Mouse (Mus musculus) intestine, embryonic 14.5 days (tissue): ENCODE data around the gene Hypk. TPM values are rescaled to one million over a fixed set of nuclear protein-coding genes. Genes with fewer than 3 reads are reported as not detected.
A peak's percentile ranks its signal among the peaks of the same experiment; 100 is the strongest.

Source experiments
- ATAC-seq: fragments of 200-750 bp; cut with Nextera tagmentation; replicated peaks from 2 replicates; pipeline ENCODE4 v1.8.0; 2017; ENCODE audit warnings: low read depth, moderate number of reproducible peaks, moderate TSS enrichment, moderate library complexity; ENCODE audit not compliant: low FRiP score, low TSS enrichment
- DNase-seq: peaks from one replicate; pipeline ENCODE4 v3.0.0-alpha.2; 2018; ENCODE audit warnings: low spot score
- H3K27ac ChIP-seq: fragments of 300-500 bp; sonication (generic); 2 replicates; pipeline ENCODE4 v1.5.1; 2014; ENCODE audit warnings: low read depth, mild to moderate bottlenecking, control low read depth
- H3K27me3 ChIP-seq: fragments of 300-500 bp; sonication (generic); replicated peaks from 2 replicates; pipeline ENCODE4 v1.6.1; 2014; ENCODE audit warnings: low read length, control low read depth; ENCODE audit not compliant: control insufficient read depth, insufficient read depth
- H3K36me3 ChIP-seq: fragments of 300-500 bp; sonication (generic); 2 replicates; pipeline ENCODE4 v1.6.1; 2014; ENCODE audit warnings: low read length, control low read depth; ENCODE audit not compliant: control insufficient read depth, insufficient read depth
- H3K4me1 ChIP-seq: fragments of 300-500 bp; sonication (generic); replicated peaks from 2 replicates; pipeline ENCODE4 v1.6.1; 2014; ENCODE audit warnings: low read length, control low read depth, mixed read lengths; ENCODE audit not compliant: control insufficient read depth, insufficient read depth
- H3K4me2 ChIP-seq: fragments of 300-500 bp; sonication (generic); 2 replicates; pipeline ENCODE4 v1.6.1; 2014; ENCODE audit warnings: low read length
- H3K4me3 ChIP-seq: fragments of 300-500 bp; sonication (generic); 2 replicates; pipeline ENCODE4 v1.5.1; 2014; ENCODE audit warnings: low read depth, low read length, control low read depth, mixed read lengths
- H3K9ac ChIP-seq: fragments of 300-500 bp; sonication (generic); 2 replicates; pipeline ENCODE4 v1.6.1; 2014; ENCODE audit warnings: mild to moderate bottlenecking, low read length
- H3K9me3 ChIP-seq: fragments of 300-500 bp; sonication (generic); 2 replicates; pipeline ENCODE4 v1.6.1; 2016; ENCODE audit warnings: low read length, control low read depth; ENCODE audit not compliant: control insufficient read depth
- WGBS: fragments of 180-500 bp; shearing (Covaris S2); extraction: QIAGEN DNeasy Blood & Tissue Kit; methylation state at CpG from one replicate; pipeline ENCODE4 v1.1.7; 2014; 5-methylcytosine and 5-hydroxymethylcytosine counted together
- polyA plus RNA-seq: library from polyadenylated mRNA; unstranded; fragments of >200 nt; fragmentation: Nextera tagmentation; extraction: Ambion mirVana; gene quantifications from 2 replicates; pipeline ENCODE4 v1.2.1, GENCODE M21; 2014

The Hypk gene
- polyA plus RNA-seq, 1 experiment from 2014 or later = 84.8 TPM

GRCm38 (mm10) chr2:121416356-121416755 lies 36.7 kb upstream of the Hypk start:
- 90% methylated on average over 6 of the region's 6 CpGs for WGBS

GRCm38 (mm10) chr2:121418476-121418875 lies 34.6 kb upstream of the Hypk start:
- Histone ChIP-seq H3K4me3 (no peak overlapping the region), H3K9me3 (no peaks in the 10 kb centered on the region), H3K4me2 (no peak overlapping the region), H3K36me3 (peaks cover 58% of the 10 kb centered on the region), H3K27ac (no peak overlapping the region), H3K9ac (no peak overlapping the region), H3K27me3 (no peaks in the 10 kb centered on the region), H3K4me1 (peaks cover 18% of the 10 kb centered on the region)
- no peak for ATAC-seq
- 86% methylated on average over 3 of the region's 3 CpGs for WGBS
- no peak for DNase-seq

More at GRCm38 (mm10) chr2:121416356-121416755, 36.7 kb upstream of the Hypk start:
- H3K27ac ChIP-seq = no peak overlapping the region
- DNase-seq = no peak
- ATAC-seq = no peak
- H3K36me3 ChIP-seq = peaks cover 38% of the 10 kb centered on the region
- H3K9ac ChIP-seq = no peak overlapping the region
- peaks cover 18% of the 10 kb centered on the region for H3K4me1 ChIP-seq
- H3K4me3 ChIP-seq = no peak overlapping the region
- no peaks in the 10 kb centered on the region for H3K9me3 ChIP-seq
- no peaks in the 10 kb centered on the region for H3K27me3 ChIP-seq
- H3K4me2 ChIP-seq = peak overlapping the region; percentile 88

- Histone ChIP-seq H3K27ac (no peak overlapping the region), H3K4me2 (no peak overlapping the region), H3K36me3 (peaks cover 87% of the 10 kb centered on the region), H3K9ac (no peak overlapping the region), H3K9me3 (no peaks in the 10 kb centered on the region), H3K4me1 (no peaks in the 10 kb centered on the region), H3K27me3 (no peaks in the 10 kb centered on the region), H3K4me3 (no peak overlapping the region)
- no peak for DNase-seq
- WGBS = 93% methylated on average over 2 of the region's 2 CpGs
- no peak for ATAC-seq
These were observed 29.9 kb upstream of the Hypk start for GRCm38 (mm10) chr2:121423166-121423565.

- Histone ChIP-seq H3K4me1 (no peaks in the 10 kb centered on the region), H3K4me2 (no peak overlapping the region), H3K27ac (no peak overlapping the region), H3K4me3 (no peak overlapping the region), H3K36me3 (peaks cover 98% of the 10 kb centered on the region), H3K9ac (no peak overlapping the region), H3K27me3 (no peaks in the 10 kb centered on the region), H3K9me3 (no peaks in the 10 kb centered on the region)
- DNase-seq (no peak), ATAC-seq (no peak)
- WGBS = 92% methylated on average over 2 of the region's 2 CpGs
These were observed 27.2 kb upstream of the Hypk start for GRCm38 (mm10) chr2:121425890-121426289.

- H3K36me3 ChIP-seq = peaks cover 94% of the 10 kb centered on the region
These were observed 18.2 kb upstream of the Hypk start for GRCm38 (mm10) chr2:121434854-121435253.

GRCm38 (mm10) chr2:121439746-121440145 lies 13.3 kb upstream of the Hypk start:
- peaks cover 45% of the 10 kb centered on the region for H3K36me3 ChIP-seq
- H3K9me3 ChIP-seq = no peaks in the 10 kb centered on the region
- no peak overlapping the region for H3K4me3 ChIP-seq
- peaks cover 2% of the 10 kb centered on the region; the same call in 1 of the 2 replicates for H3K4me1 ChIP-seq
- H3K27ac ChIP-seq = no peak overlapping the region
- H3K9ac ChIP-seq = no peak overlapping the region
- H3K27me3 ChIP-seq = peaks cover 6% of the 10 kb centered on the region; the same call in 1 of the 2 replicates
- no peak for ATAC-seq
- WGBS = 75% methylated on average over 4 of the region's 4 CpGs
- H3K4me2 ChIP-seq = no peak overlapping the region
- no peak for DNase-seq

More at GRCm38 (mm10) chr2:121434854-121435253, 18.2 kb upstream of the Hypk start:
- no peak overlapping the region for H3K4me3 ChIP-seq
- H3K9ac ChIP-seq = no peak overlapping the region
- H3K27me3 ChIP-seq = no peaks in the 10 kb centered on the region
- no peak overlapping the region for H3K4me2 ChIP-seq
- no peak overlapping the region for H3K27ac ChIP-seq
- H3K9me3 ChIP-seq = no peaks in the 10 kb centered on the region
- ATAC-seq (no peak), DNase-seq (no peak)
- no peaks in the 10 kb centered on the region for H3K4me1 ChIP-seq
- 100% methylated on average over 1 of the region's 1 CpGs for WGBS

GRCm38 (mm10) chr2:121440834-121441605 lies 12.1 kb upstream of the Hypk start:
- ATAC-seq (no peak), DNase-seq (no peak)
- Histone ChIP-seq H3K4me3 (no peak overlapping the region), H3K4me1 (peaks cover 2% of the 10 kb centered on the region; the same call in 1 of the 2 replicates), H3K36me3 (peaks cover 32% of the 10 kb centered on the region), H3K9ac (no peak overlapping the region), H3K27me3 (peaks cover 6% of the 10 kb centered on the region; the same call in 1 of the 2 replicates), H3K9me3 (no peaks in the 10 kb centered on the region), H3K27ac (no peak overlapping the region), H3K4me2 (no peak overlapping the region; the same call in 1 of the 2 replicates)
- 63% methylated on average over 5 of the region's 5 CpGs for WGBS

GRCm38 (mm10) chr2:121441800-121442199 lies 11.3 kb upstream of the Hypk start:
- DNase-seq = no peak
- H3K36me3 ChIP-seq = peaks cover 27% of the 10 kb centered on the region
- peak overlapping the region; percentile 58 for H3K4me2 ChIP-seq
- H3K27ac ChIP-seq = no peak overlapping the region
- H3K27me3 ChIP-seq = peaks cover 6% of the 10 kb centered on the region; the same call in 1 of the 2 replicates
- H3K4me1 ChIP-seq = peaks cover 2% of the 10 kb centered on the region; the same call in 1 of the 2 replicates
- peak; percentile 12; the same call in 1 of the 2 replicates for ATAC-seq
- no peaks in the 10 kb centered on the region for H3K9me3 ChIP-seq
- H3K9ac ChIP-seq = peak overlapping the region; percentile 23
- H3K4me3 ChIP-seq = peak overlapping the region; percentile 42
- 12% methylated on average over 11 of the region's 11 CpGs for WGBS
